Mouse (Mus musculus): ENCODE measurements around the gene Cx3cr1.

DNA sequence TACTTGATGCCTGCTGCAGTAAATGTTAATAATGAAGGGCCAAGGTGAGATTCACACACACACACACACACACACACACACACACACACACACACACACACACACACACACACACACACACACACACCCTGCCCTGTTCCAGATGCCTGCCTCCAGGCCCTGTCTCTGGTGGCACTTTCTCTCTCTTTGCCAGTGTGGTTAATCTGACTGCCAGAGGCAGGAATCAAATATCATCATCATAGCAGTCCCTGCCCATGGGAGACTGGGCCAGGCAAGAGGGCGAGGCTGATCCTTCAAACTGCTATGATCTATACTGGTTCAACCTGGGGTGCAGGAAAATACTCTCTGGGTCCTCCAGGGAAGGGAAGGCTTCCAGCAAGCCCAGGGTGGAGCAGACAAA, 149.8 kb downstream of the Cx3cr1 start:
- TF ChIP-seq CTCF (IDR thresholded peaks at IDR 0.05; ENCODE audit: insufficient read depth, low read length): no peak
- TF ChIP-seq POLR2A (IDR thresholded peaks at IDR 0.05; ENCODE audit: borderline replicate concordance, extremely low read depth, low read depth, low read length): no peak

All from lung, adult 2 months (tissue).